ENCODE assay signal across 12 mouse cellular contexts in the genomic region with DNA sequence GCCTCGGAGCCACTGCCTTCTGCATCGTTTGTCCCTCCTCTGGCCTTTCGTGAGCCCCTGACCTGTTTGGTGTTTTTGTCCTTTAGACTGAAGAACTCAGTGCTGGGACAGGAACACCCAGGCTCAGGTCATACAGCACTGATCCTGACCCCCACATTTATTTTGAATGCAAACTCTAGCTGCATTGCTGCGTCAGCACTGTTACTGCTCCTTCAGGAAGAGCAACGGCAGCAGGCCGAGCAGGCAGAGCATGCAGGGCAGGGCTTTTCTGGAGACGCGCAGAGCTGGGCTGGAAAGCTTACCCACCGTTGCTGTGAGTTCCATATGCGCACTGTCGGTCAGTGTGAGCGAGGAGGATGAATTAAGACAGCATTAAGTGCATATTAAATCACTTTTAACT.
A peak's percentile ranks its signal among the peaks of the same experiment; 100 is the strongest.
DNase-seq lines count a peak whose midpoint lies in the region; ATAC-seq and TF ChIP-seq lines count a peak whose summit lies in the region.
"Had no signal": no experiment of that assay in that cellular context is flagged by ENCODE, and none has a peak within 500 bp of the region (broad histone marks: within the 10 kb centered on the region; RNA-seq: fewer than 3 reads in every experiment).

No protein-coding gene starts in this region.

- no peak for DNase-seq in forebrain, embryonic 11.5 days (ENCODE audit: low spot score)
- peak; percentile 52 to 53 for DNase-seq in cerebellum, adult 18-20 months
- no peak for DNase-seq in ovary, postnatal 36 days (ENCODE audit: low spot score)
- DNase-seq in thymus, adult 2 months = no peak
- DNase-seq: gastrocnemius, postnatal 36 days; lung, postnatal 36 days had no signal

- no peaks in the 10 kb centered on the region for H3K9me3 ChIP-seq in forebrain, embryonic 16.5 days (ENCODE audit: control insufficient read depth, low read length)
- no peaks in the 10 kb centered on the region for H3K9me3 ChIP-seq in forebrain, embryonic 11.5 days (ENCODE audit: control insufficient read depth, low read length)
- H3K9me3 ChIP-seq in intestine, embryonic 15.5 days = no peaks in the 10 kb centered on the region
- H3K9me3 ChIP-seq in midbrain, embryonic 16.5 days (replicated peaks; ENCODE audit: control insufficient read depth, low read length, poor library complexity, severe bottlenecking) = no peaks in the 10 kb centered on the region
- H3K9me3 ChIP-seq: limb, embryonic 13.5 days had no signal

- no peaks in the 10 kb centered on the region; the same call in 1 of the 2 replicates for H3K4me1 ChIP-seq in forebrain, embryonic 16.5 days (replicated peaks; ENCODE audit: control insufficient read depth, insufficient read depth, low read length)
- no peaks in the 10 kb centered on the region for H3K4me1 ChIP-seq in forebrain, embryonic 11.5 days (replicated peaks; ENCODE audit: control insufficient read depth, insufficient read depth, low read length)
- peaks cover 8% of the 10 kb centered on the region for H3K4me1 ChIP-seq in intestine, embryonic 15.5 days (replicated peaks)
- H3K4me1 ChIP-seq in midbrain, embryonic 16.5 days (ENCODE audit: control insufficient read depth, insufficient read depth, low read length) = peaks cover 5% of the 10 kb centered on the region; the same call in 1 of the 2 replicates
- H3K4me1 ChIP-seq in thymus, adult 2 months (replicated peaks; ENCODE audit: control insufficient read depth, insufficient read depth, low read length) = no peaks in the 10 kb centered on the region

- ATAC-seq in forebrain, embryonic 16.5 days = peak; percentile 40; the same call in 1 of the 2 replicates
- no peak for ATAC-seq in forebrain, embryonic 11.5 days (replicated peaks; ENCODE audit: low FRiP score)
- no peak for ATAC-seq in intestine, embryonic 15.5 days
- ATAC-seq in midbrain, embryonic 16.5 days = peak; percentile 59
- no peak for ATAC-seq in megakaryocyte, adult 5-6 weeks (ENCODE audit: poor library complexity, severe bottlenecking)
- ATAC-seq: Patski had no signal

- H3K4me3 ChIP-seq in forebrain, embryonic 16.5 days (replicated peaks; ENCODE audit: low read length) = no peak overlapping the region
- H3K4me3 ChIP-seq in forebrain, embryonic 11.5 days (ENCODE audit: low read depth, low read length) = no peak overlapping the region
- no peak overlapping the region for H3K4me3 ChIP-seq in intestine, embryonic 15.5 days (replicated peaks)
- no peak overlapping the region for H3K4me3 ChIP-seq in midbrain, embryonic 16.5 days (ENCODE audit: low read depth, low read length)
- H3K4me3 ChIP-seq in thymus, adult 2 months (ENCODE audit: control insufficient read depth, insufficient read depth, low read length) = no peak overlapping the region
- H3K4me3 ChIP-seq: limb, embryonic 13.5 days had no signal

- H3K27ac ChIP-seq in forebrain, embryonic 16.5 days (ENCODE audit: low read length) = no peak overlapping the region
- no peak overlapping the region for H3K27ac ChIP-seq in forebrain, embryonic 11.5 days (ENCODE audit: low read depth, low read length)
- peak overlapping the region; percentile 79 for H3K27ac ChIP-seq in intestine, embryonic 15.5 days
- H3K27ac ChIP-seq in midbrain, embryonic 16.5 days (ENCODE audit: low read length) = peak overlapping the region; percentile 74
- no peak overlapping the region for H3K27ac ChIP-seq in thymus, adult 2 months (ENCODE audit: control insufficient read depth, insufficient read depth, low read length)
- H3K27ac ChIP-seq: limb, embryonic 13.5 days had no signal

- no peak for TF ChIP-seq CTCF in thymus, adult 2 months (IDR thresholded peaks at IDR 0.05; ENCODE audit: borderline replicate concordance, control insufficient read depth, extremely low read depth, insufficient read depth, low read length, poor library complexity)

- no peak overlapping the region for H3K4me2 ChIP-seq in forebrain, embryonic 16.5 days (ENCODE audit: low read length)
- no peak overlapping the region for H3K4me2 ChIP-seq in forebrain, embryonic 11.5 days (ENCODE audit: low read depth, low read length, severe bottlenecking)
- H3K4me2 ChIP-seq in intestine, embryonic 15.5 days (replicated peaks) = peak overlapping the region; percentile 26; the same call in 1 of the 2 replicates
- H3K4me2 ChIP-seq in midbrain, embryonic 16.5 days (ENCODE audit: low read length) = peak overlapping the region; percentile 1; the same call in 1 of the 2 replicates
- H3K4me2 ChIP-seq: limb, embryonic 13.5 days had no signal

- no peak for TF ChIP-seq POLR2A in thymus, adult 2 months (IDR thresholded peaks at IDR 0.05; ENCODE audit: control insufficient read depth, extremely low read depth, insufficient read depth, low read length, poor library complexity)

- WGBS in forebrain, embryonic 16.5 days = 63% methylated on average over 12 of the region's 12 CpGs
- WGBS in forebrain, embryonic 11.5 days = 78% methylated on average over 12 of the region's 12 CpGs
- 62% methylated on average over 12 of the region's 12 CpGs for WGBS in intestine, embryonic 15.5 days
- 43% methylated on average over 12 of the region's 12 CpGs for WGBS in midbrain, embryonic 16.5 days
- 93% methylated on average over 12 of the region's 12 CpGs for WGBS in thymus, adult 2 months

- no peaks in the 10 kb centered on the region for H3K27me3 ChIP-seq in forebrain, embryonic 16.5 days (replicated peaks; ENCODE audit: control insufficient read depth, insufficient read depth, low read length)
- no peaks in the 10 kb centered on the region for H3K27me3 ChIP-seq in forebrain, embryonic 11.5 days (ENCODE audit: control insufficient read depth, insufficient read depth, low read length)
- H3K27me3 ChIP-seq in intestine, embryonic 15.5 days (replicated peaks) = no peaks in the 10 kb centered on the region
- no peaks in the 10 kb centered on the region for H3K27me3 ChIP-seq in midbrain, embryonic 16.5 days (ENCODE audit: control insufficient read depth, insufficient read depth, low read depth, low read length)
- H3K27me3 ChIP-seq in thymus, adult 2 months (ENCODE audit: control insufficient read depth, insufficient read depth, low read length) = no peaks in the 10 kb centered on the region
- H3K27me3 ChIP-seq: limb, embryonic 13.5 days; Patski had no signal

- no peak overlapping the region for H3K9ac ChIP-seq in forebrain, embryonic 16.5 days (replicated peaks; ENCODE audit: low read depth, low read length)
- no peak overlapping the region for H3K9ac ChIP-seq in forebrain, embryonic 11.5 days (ENCODE audit: low read length)
- H3K9ac ChIP-seq in intestine, embryonic 15.5 days = no peak overlapping the region
- 0 out of 2 replicates have a peak overlapping the region, but pooled peaks have one; percentile 2 for H3K9ac ChIP-seq in midbrain, embryonic 16.5 days (ENCODE audit: low read depth, low read length)
- H3K9ac ChIP-seq: limb, embryonic 13.5 days had no signal

- H3K36me3 ChIP-seq in forebrain, embryonic 16.5 days (ENCODE audit: control insufficient read depth, insufficient read depth) = no peaks in the 10 kb centered on the region
- H3K36me3 ChIP-seq in forebrain, embryonic 11.5 days (ENCODE audit: control insufficient read depth, insufficient read depth, low read length) = no peaks in the 10 kb centered on the region
- no peaks in the 10 kb centered on the region for H3K36me3 ChIP-seq in intestine, embryonic 15.5 days
- no peaks in the 10 kb centered on the region for H3K36me3 ChIP-seq in midbrain, embryonic 16.5 days (ENCODE audit: control insufficient read depth, insufficient read depth, low read length)
- H3K36me3 ChIP-seq in thymus, adult 2 months (ENCODE audit: control insufficient read depth, insufficient read depth, low read length) = no peaks in the 10 kb centered on the region
- H3K36me3 ChIP-seq: limb, embryonic 13.5 days had no signal

Comparison
In these comparisons a context has a peak if more than half of its experiments do, and no peak if none do; other contexts are left out.
1. ATAC-seq: peak in forebrain, embryonic 16.5 days (single experiment) and midbrain, embryonic 16.5 days (single experiment); none in forebrain, embryonic 11.5 days (single experiment), intestine, embryonic 15.5 days (single experiment) and megakaryocyte, adult 5-6 weeks (single experiment).
2. H3K27ac ChIP-seq: peak in intestine, embryonic 15.5 days (single experiment) and midbrain, embryonic 16.5 days (single experiment); none in forebrain, embryonic 16.5 days (single experiment), forebrain, embryonic 11.5 days (single experiment) and thymus, adult 2 months (single experiment).
3. H3K4me2 ChIP-seq: peak in intestine, embryonic 15.5 days (single experiment) and midbrain, embryonic 16.5 days (single experiment); none in forebrain, embryonic 16.5 days (single experiment) and forebrain, embryonic 11.5 days (single experiment).
4. DNase-seq: peak in cerebellum, adult 18-20 months (2 of 2); none in forebrain, embryonic 11.5 days (single experiment), ovary, postnatal 36 days (single experiment) and thymus, adult 2 months (single experiment).